Mouse (Mus musculus) frontal cortex, adult (tissue): ENCODE measurements around the gene Plpp2.

Source experiments
- ATAC-seq: cut with Nextera tagmentation; 2 replicates; pipeline ENCODE4 v1.9.2; 2017; ENCODE audit warnings: mild to moderate bottlenecking, moderate library complexity, mixed read lengths; ENCODE audit not compliant: low TSS enrichment

Gene Plpp2

DNA sequence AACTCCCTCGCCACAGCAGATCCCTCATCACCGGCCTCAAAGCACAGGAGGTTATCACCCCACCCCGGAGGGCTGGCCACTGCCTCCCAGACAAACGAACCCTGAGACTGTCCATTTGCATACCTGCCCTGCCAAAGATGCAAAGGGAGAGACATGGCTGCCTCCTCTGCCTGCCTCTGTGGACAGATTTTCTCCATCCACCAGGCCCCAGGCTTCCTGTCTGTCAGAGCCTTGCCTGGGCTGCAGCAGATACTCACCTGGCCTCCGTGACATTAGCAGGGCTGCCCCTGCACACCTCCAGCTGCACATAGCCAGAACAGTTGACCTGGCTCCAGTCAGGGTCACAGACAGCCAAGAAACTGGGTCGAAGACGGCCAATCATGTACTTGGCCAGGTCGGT is 3.4 kb downstream of the Plpp2 start:
- no peak for ATAC-seq

DNA sequence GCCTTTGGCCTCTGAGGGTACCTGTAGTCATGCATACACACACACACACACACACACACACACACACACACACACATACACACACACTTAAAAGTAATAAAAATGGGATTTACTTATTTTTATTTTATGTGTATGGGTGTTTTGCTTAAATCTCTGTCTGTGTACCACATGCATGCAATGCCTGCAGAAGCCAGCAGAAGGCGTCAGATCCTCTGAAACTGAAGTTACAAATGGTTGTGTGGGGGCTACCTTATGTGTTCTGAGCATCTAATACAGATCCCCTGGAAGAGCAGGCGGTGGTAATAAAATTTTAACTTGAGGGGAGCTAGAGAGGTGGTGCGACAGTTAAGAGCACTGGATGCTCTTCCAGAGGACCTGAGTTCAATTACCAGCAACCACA is 5.5 kb downstream of the Plpp2 start:
- ATAC-seq = no peak

DNA sequence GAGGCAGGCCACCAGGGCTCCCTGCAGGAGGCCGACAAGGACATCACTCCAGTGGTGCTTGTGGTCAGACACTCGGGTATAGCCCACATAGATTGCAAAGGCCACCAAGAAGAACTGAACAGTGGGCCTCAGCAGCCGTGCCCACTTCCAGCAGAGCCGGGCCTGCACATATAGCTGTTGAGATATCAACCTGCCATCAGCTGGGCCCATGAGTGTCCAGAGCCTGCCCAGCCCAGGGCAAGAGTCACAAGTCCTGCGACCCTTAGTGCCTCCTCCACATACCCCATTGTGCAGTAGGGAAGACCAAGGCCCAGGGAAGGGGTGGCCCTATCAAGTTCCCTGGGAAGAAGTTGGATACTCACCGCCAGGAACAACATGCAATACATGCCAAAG is 6.1 kb downstream of the Plpp2 start:
- ATAC-seq = no peak

- ATAC-seq = no peak
Observed at GRCm38 (mm10) chr10:79526661-79527452, 6.7 kb downstream of the Plpp2 start.

DNA sequence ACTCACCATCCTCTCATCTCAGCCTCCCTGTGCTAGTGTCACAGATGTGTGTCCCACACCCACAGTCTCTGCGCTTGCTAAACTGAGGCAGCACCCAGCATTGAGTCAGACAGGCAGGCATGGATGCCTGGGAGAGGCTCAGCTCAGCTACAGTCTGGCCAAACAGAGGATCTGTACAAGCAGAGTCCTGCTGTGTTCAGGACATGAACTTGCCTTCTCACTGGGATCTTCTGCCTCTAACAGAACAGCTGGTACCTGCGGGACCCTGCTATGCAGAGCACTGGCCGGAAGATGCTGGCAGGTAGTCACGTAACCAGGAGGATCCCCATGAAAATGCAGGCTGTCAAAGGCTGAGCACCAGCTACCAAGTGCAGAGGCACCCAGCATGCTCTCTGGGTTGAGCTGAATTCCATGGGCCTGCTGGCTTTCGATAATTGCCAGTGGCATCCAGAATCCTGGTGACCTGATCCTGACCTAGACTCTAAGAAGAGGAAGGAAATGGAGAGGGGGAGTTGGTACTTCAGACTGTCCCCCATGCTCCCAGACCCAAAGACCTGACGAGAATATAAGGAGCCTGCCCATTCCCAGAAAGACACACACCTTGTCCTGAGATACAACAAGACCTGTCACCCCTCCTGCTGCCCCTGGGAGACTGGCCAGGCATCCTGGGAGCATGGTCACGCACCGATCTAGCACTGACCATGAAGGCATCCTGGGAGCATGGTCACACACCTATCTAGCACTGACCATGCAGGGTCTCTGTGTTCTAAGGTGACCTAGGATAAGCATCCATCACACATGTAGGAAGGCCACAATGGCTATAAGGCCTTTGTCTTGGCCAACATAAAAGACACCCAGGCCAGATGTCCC is 7.9 kb downstream of the Plpp2 start:
- ATAC-seq = no peak

DNA sequence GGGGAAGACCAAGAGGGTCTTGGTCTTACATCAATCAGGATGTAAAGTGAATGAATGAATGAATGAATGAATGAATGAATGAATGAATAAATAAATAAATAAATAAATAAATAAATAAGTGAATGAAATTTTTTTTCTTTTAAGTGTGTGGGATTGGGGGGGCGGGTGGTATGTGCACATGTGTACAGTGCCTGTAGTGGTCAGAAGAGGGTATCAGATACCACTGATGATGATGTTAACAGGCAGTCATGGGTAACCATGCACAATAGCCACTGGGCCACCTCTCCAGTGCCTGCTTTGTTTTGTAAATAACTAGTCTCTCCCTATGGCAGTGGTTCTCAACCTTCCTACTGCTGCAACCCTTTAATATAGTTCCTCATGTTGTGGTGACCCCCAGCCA is 9.2 kb downstream of the Plpp2 start:
- no peak for ATAC-seq

DNA sequence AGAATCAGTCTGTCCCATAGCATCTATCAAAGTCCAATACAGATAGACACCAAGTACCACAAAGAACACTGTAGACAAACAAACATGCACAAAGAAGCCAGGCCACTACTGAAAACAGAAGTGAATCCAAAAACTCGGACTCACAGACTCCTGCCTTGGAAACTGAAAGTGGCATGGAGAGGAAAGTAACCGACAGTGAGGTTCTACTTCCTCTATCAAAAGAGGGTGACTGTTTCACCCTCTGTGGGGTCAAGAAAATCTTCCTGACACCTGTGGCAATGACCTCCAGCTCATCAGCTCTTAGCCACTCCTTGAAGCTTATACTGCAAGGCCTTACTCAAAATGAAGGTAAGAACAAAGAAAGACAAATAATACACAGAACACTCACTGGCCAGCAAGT is 26.9 kb downstream of the Plpp2 start:
- ATAC-seq = no peak

GRCm38 (mm10) chr10:79502830-79503644 is 30.6 kb downstream of the Plpp2 start:
- no peak for ATAC-seq

DNA sequence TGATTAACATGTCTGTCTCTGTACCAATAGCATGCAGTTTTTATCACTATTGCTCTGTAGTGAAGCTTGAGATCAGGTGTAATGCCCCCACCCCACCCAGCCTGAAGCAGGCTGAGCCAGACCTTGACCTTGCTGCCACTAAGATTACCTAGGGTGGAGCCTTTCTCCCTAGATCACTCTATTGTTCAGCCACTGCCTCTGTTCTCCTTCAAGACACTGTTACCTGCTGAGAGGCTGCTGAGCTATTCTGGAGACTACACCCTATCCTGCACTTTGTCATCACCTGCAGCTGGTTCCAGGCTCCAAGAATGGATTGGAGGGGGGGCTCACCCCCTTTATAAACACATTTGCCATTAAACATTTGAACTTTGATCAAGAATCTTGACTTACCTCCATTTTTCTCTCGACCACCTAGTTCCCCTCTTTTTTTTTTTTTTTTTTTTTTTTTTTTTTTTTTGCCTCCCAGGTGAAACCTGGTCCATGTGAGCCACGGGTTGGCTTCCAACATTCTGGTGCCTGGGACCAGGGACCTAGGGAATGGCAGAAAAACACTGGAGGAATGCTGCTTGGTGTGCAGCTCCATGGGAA is 36.8 kb downstream of the Plpp2 start:
- ATAC-seq = no peak

GRCm38 (mm10) chr10:79495886-79496285 is 37.7 kb downstream of the Plpp2 start:
- no peak for ATAC-seq
